Mouse (Mus musculus) heart, adult 2 months (tissue): Measurements from ENCODE around the gene Plcb3. TPM values are rescaled to one million over a fixed set of nuclear protein-coding genes. Genes with fewer than 3 reads are reported as not detected.
A peak's percentile ranks its signal among the peaks of the same experiment; 100 is the strongest.

ENCODE experiments used
- DNase-seq, 2 experiments: peaks; one replicate each; pipeline ENCODE4 v3.0.0; 2021
- H3K27ac ChIP-seq: fragments of 200-600 bp; 2 replicates; pipeline ENCODE4 v1.8.1; 2022
- H3K27me3 ChIP-seq: fragments of 200-500 bp; 2 replicates; pipeline ENCODE4 v1.6.1; 2012; ENCODE audit warnings: mild to moderate bottlenecking, low read length, inconsistent platforms, mixed read lengths; ENCODE audit not compliant: control insufficient read depth, insufficient read depth
- H3K36me3 ChIP-seq: fragments of 200-500 bp; 2 replicates; pipeline ENCODE4 v1.6.1; 2012; ENCODE audit warnings: low read length, inconsistent platforms; ENCODE audit not compliant: control insufficient read depth, insufficient read depth
- H3K4me1 ChIP-seq: fragments of 200-500 bp; 2 replicates; pipeline ENCODE4 v1.6.1; 2011; ENCODE audit warnings: low read length; ENCODE audit not compliant: control insufficient read depth, insufficient read depth
- H3K4me3 ChIP-seq: fragments of 200-600 bp; 2 replicates; pipeline ENCODE4 v1.8.1; 2022
- H3K79me2 ChIP-seq: fragments of 200-500 bp; replicated peaks from 2 replicates; pipeline ENCODE4 v1.6.1; 2012; ENCODE audit warnings: mild to moderate bottlenecking, inconsistent platforms, low read length, moderate library complexity, mixed read lengths; ENCODE audit not compliant: control insufficient read depth, insufficient read depth
- H3K9ac ChIP-seq: fragments of 200-500 bp; 2 replicates; pipeline ENCODE4 v1.6.1; 2012; ENCODE audit warnings: low read depth, mild to moderate bottlenecking, control low read depth, inconsistent platforms, low read length, mixed read lengths
- CTCF ChIP-seq: fragments of 200-600 bp; IDR thresholded peaks from 2 replicates; pipeline ENCODE4 v1.8.1; 2022; ENCODE audit warnings: antibody characterized with exemption, mild to moderate bottlenecking, moderate library complexity
- EP300 ChIP-seq: fragments of 200-500 bp; IDR thresholded peaks from 2 replicates; pipeline ENCODE4 v1.6.1; 2011; ENCODE audit warnings: low read depth, low read length, control low read depth; ENCODE audit not compliant: insufficient read depth
- POLR2A ChIP-seq: fragments of 200-500 bp; IDR thresholded peaks from 2 replicates; pipeline ENCODE4 v1.6.1; 2011; ENCODE audit warnings: mild to moderate bottlenecking, low read depth, low read length, control low read depth; ENCODE audit not compliant: insufficient read depth
- WGBS: fragments of 180-500 bp; shearing (Covaris S2); methylation state at CpG from one replicate; pipeline ENCODE4 v1.1.7; 2018; 5-methylcytosine and 5-hydroxymethylcytosine counted together
- intact Hi-C: fragments of 180-260 bp; cut with DNase I; formaldehyde crosslinking; loops from one replicate; pipeline ENCODE4 v1.15.1; 2025
- polyA plus RNA-seq: library from polyadenylated mRNA; depleted of rRNA; stranded (reverse); fragments of >200 nt; gene quantifications from 2 replicates; pipeline ENCODE4 v1.2.3, GENCODE M21; 2012
- total RNA-seq, 2 experiments: library from RNA; stranded (reverse); gene quantifications; 2 replicates each; pipeline ENCODE4 v1.2.3; 2021

Plcb3 gene
- total and polyA plus RNA-seq, 3 experiments: 14.6 to 27.5 (median 15.2) TPM

- peak overlapping the region; percentile 92 for H3K27ac ChIP-seq
- peak overlapping the region; percentile 62 for H3K4me3 ChIP-seq
- H3K4me1 ChIP-seq: peaks cover 2% of the 10 kb centered on the region
- intact Hi-C loops: loop anchor here (1.0 kb wide), 1 partner anchor 46 kb away; no protein-coding TSS in a partner anchor
- no peaks in the 10 kb centered on the region for H3K27me3 ChIP-seq
- no peaks in the 10 kb centered on the region; the same call in 1 of the 2 replicates for H3K79me2 ChIP-seq
- H3K9ac ChIP-seq: peak overlapping the region; percentile 94
- peak; percentile 81 for TF ChIP-seq CTCF
- TF ChIP-seq POLR2A: peak; percentile 61
- TF ChIP-seq EP300: no peak
- 1% methylated on average over 54 of the region's 55 CpGs for WGBS
- no peaks in the 10 kb centered on the region for H3K36me3 ChIP-seq
- DNase-seq: peak; percentile 86 to 89
Measured at GRCm38 (mm10) chr19:6969665-6970381, 6.4 kb downstream of the Plcb3 start.

GRCm38 (mm10) chr19:6969291-6969664 lies 7.0 kb downstream of the Plcb3 start:
- WGBS: 3% methylated on average over 19 of the region's 20 CpGs
- Histone ChIP-seq H3K4me3 (peak overlapping the region; percentile 62), H3K27me3 (no peaks in the 10 kb centered on the region), H3K9ac (peak overlapping the region; percentile 94), H3K79me2 (no peaks in the 10 kb centered on the region; the same call in 1 of the 2 replicates), H3K36me3 (no peaks in the 10 kb centered on the region), H3K4me1 (peaks cover 2% of the 10 kb centered on the region), H3K27ac (peak overlapping the region; percentile 92)
- intact Hi-C loops: loop anchor here (1.0 kb wide), 1 partner anchor 45 kb away; no protein-coding TSS in a partner anchor
- no peak for TF ChIP-seq CTCF
- 0 out of 2 replicates have a peak, but pooled peaks have one; percentile 4 for TF ChIP-seq EP300
- DNase-seq: no peak

- Histone ChIP-seq H3K4me1 (peaks cover 2% of the 10 kb centered on the region), H3K4me3 (peak overlapping the region; percentile 62), H3K27me3 (no peaks in the 10 kb centered on the region), H3K27ac (peak overlapping the region; percentile 92), H3K36me3 (no peaks in the 10 kb centered on the region), H3K9ac (peak overlapping the region; percentile 94), H3K79me2 (no peaks in the 10 kb centered on the region; the same call in 1 of the 2 replicates)
- peak in 1 of 2 experiments; percentile 42 for DNase-seq
- TF ChIP-seq EP300: no peak
- no peak for TF ChIP-seq POLR2A
- no peak for TF ChIP-seq CTCF
- WGBS: 25% methylated on average over 15 of the region's 15 CpGs
- intact Hi-C loops: loop anchor here (1.0 kb wide), 2 partner anchors 16 to 44 kb away; no protein-coding TSS in a partner anchor
Measured at GRCm38 (mm10) chr19:6968491-6969271, 7.6 kb downstream of the Plcb3 start.

- Histone ChIP-seq H3K4me3 (no peak overlapping the region), H3K9ac (no peak overlapping the region), H3K36me3 (no peaks in the 10 kb centered on the region), H3K4me1 (peaks cover 7% of the 10 kb centered on the region), H3K79me2 (no peaks in the 10 kb centered on the region), H3K27ac (no peak overlapping the region), H3K27me3 (no peaks in the 10 kb centered on the region)
- no peak for DNase-seq
- TF ChIP-seq CTCF (no peak), EP300 (no peak), POLR2A (no peak)
- WGBS: 81% methylated on average over 10 of the region's 10 CpGs
- intact Hi-C loops: no loop called here
Measured at GRCm38 (mm10) chr19:6956461-6956860, 19.8 kb downstream of the Plcb3 start.

- Histone ChIP-seq H3K27me3 (no peaks in the 10 kb centered on the region), H3K27ac (peak overlapping the region; percentile 7; the same call in 1 of the 2 replicates), H3K36me3 (no peaks in the 10 kb centered on the region), H3K4me3 (no peak overlapping the region), H3K9ac (no peak overlapping the region), H3K79me2 (no peaks in the 10 kb centered on the region), H3K4me1 (peaks cover 7% of the 10 kb centered on the region)
- intact Hi-C loops: no loop called here
- WGBS: 64% methylated on average over 7 of the region's 7 CpGs
- peak in 1 of 2 experiments; percentile 49 for DNase-seq
- peak; percentile 22 for TF ChIP-seq CTCF
- 0 out of 2 replicates have a peak, but pooled peaks have one; percentile 29 for TF ChIP-seq EP300
- no peak for TF ChIP-seq POLR2A
Measured at GRCm38 (mm10) chr19:6955424-6955823, 20.8 kb downstream of the Plcb3 start.
